Mouse (Mus musculus) MEL (cell line): ENCODE results near the gene Xpa. TPM values are rescaled to one million over a fixed set of nuclear protein-coding genes. Genes with fewer than 3 reads are reported as not detected.

Experiments
- DNase-seq: peaks from one replicate; pipeline ENCODE4 v3.0.0; 2011; ENCODE audit warnings: low read depth, low spot score
- H3K27ac ChIP-seq: 2 replicates; pipeline ENCODE4 v1.5.1; 2012; ENCODE audit warnings: low read depth, mild to moderate bottlenecking, control low read depth, low read length, moderate library complexity; ENCODE audit not compliant: control insufficient read depth
- H3K27me3 ChIP-seq, 2 experiments: fragments of 150-350 bp in 1 of 2; sonication (generic) in 1 of 2; 2 replicates each; pipeline ENCODE4 v1.6.1; 2012; ENCODE audit warnings: low read length in 2 of 2, mild to moderate bottlenecking in 2 of 2, improper control_type of control experiment in 1 of 2, moderate library complexity in 1 of 2; ENCODE audit not compliant: insufficient read depth in 2 of 2, control insufficient read depth in 1 of 2
- H3K36me3 ChIP-seq, 2 experiments: 2 replicates each; pipeline ENCODE4 v1.6.1; 2012 to 2014; ENCODE audit warnings: low read length in 2 of 2, improper control_type of control experiment in 1 of 2, inconsistent platforms in 1 of 2, mild to moderate bottlenecking in 1 of 2; ENCODE audit not compliant: insufficient read depth in 2 of 2, control insufficient read depth in 1 of 2
- H3K4me1 ChIP-seq, 2 experiments: fragments of 150-350 bp in 1 of 2; sonication (generic) in 1 of 2; 2 replicates each; pipeline ENCODE4 v1.6.1; 2012; ENCODE audit warnings: low read length in 2 of 2, improper control_type of control experiment in 1 of 2, mild to moderate bottlenecking in 1 of 2; ENCODE audit not compliant: insufficient read depth in 2 of 2, control insufficient read depth in 1 of 2
- H3K4me3 ChIP-seq, 2 experiments: fragments of 150-350 bp in 1 of 2; sonication (generic) in 1 of 2; 2 replicates each; pipeline ENCODE4 v1.5.1; 2012; ENCODE audit warnings: low read depth in 2 of 2, low read length in 2 of 2, mild to moderate bottlenecking in 2 of 2, moderate library complexity in 2 of 2, control low read depth in 1 of 2, improper control_type of control experiment in 1 of 2; ENCODE audit not compliant: control insufficient read depth in 1 of 2, insufficient read depth in 1 of 2
- H3K79me2 ChIP-seq: 2 replicates; pipeline ENCODE4 v1.6.1; 2012; ENCODE audit warnings: mild to moderate bottlenecking, low read length, moderate library complexity; ENCODE audit not compliant: control insufficient read depth, poor library complexity, insufficient read depth
- H3K9ac ChIP-seq: 2 replicates; pipeline ENCODE4 v1.6.1; 2012; ENCODE audit warnings: low read depth, mild to moderate bottlenecking, control low read depth, low read length, moderate library complexity; ENCODE audit not compliant: control insufficient read depth, poor library complexity, severe bottlenecking
- H3K9me3 ChIP-seq: fragments of 150-350 bp; sonication (generic); replicated peaks from 2 replicates; pipeline ENCODE4 v1.6.1; 2012; ENCODE audit warnings: mild to moderate bottlenecking, low read length, improper control_type of control experiment, moderate library complexity; ENCODE audit not compliant: insufficient read depth
- BHLHE40 ChIP-seq: IDR thresholded peaks from 2 replicates; pipeline ENCODE4 v1.6.1; 2012; ENCODE audit warnings: low read depth, mild to moderate bottlenecking, inconsistent platforms, low read length, improper control_type of control experiment, borderline replicate concordance
- CHD1 ChIP-seq: IDR thresholded peaks from 2 replicates; pipeline ENCODE4 v1.6.1; 2012; ENCODE audit warnings: low read depth, mild to moderate bottlenecking, inconsistent platforms, low read length, improper control_type of control experiment
- CHD2 ChIP-seq: IDR thresholded peaks from 2 replicates; pipeline ENCODE4 v1.6.1; 2011; ENCODE audit warnings: low read length, improper control_type of control experiment
- CTCF ChIP-seq, 3 experiments: IDR thresholded peaks in 2 of 3; conservative IDR thresholded peaks in 1 of 3; 2 replicates each; pipeline ENCODE4 v1.5.1; 2011 to 2012; ENCODE audit warnings: low read length in 3 of 3, low read depth in 2 of 3, mild to moderate bottlenecking in 2 of 3, improper control_type of control experiment in 1 of 3, inconsistent platforms in 1 of 3, mixed read lengths in 1 of 3, moderate library complexity in 1 of 3; ENCODE audit not compliant: control insufficient read depth in 1 of 3, insufficient read depth in 1 of 3, poor library complexity in 1 of 3, severe bottlenecking in 1 of 3
- ELF1 ChIP-seq: IDR thresholded peaks from 2 replicates; pipeline ENCODE4 v1.6.1; 2014; ENCODE audit warnings: low read depth, mild to moderate bottlenecking, inconsistent platforms, low read length, improper control_type of control experiment, moderate library complexity
- EP300 ChIP-seq, 2 experiments: IDR thresholded peaks; 2 replicates each; pipeline ENCODE4 v1.6.1; 2011; ENCODE audit warnings: improper control_type of control experiment in 2 of 2, low read length in 2 of 2, low read depth in 1 of 2, mild to moderate bottlenecking in 1 of 2
- ETS1 ChIP-seq: IDR thresholded peaks from 2 replicates; pipeline ENCODE4 v1.6.1; 2012; ENCODE audit warnings: low read depth, mild to moderate bottlenecking, inconsistent platforms, low read length, improper control_type of control experiment, moderate library complexity
- GABPA ChIP-seq: IDR thresholded peaks from 2 replicates; pipeline ENCODE4 v1.6.1; 2012; ENCODE audit warnings: low read depth, mild to moderate bottlenecking, inconsistent platforms, low read length, improper control_type of control experiment, moderate library complexity
- GATA1 ChIP-seq: IDR thresholded peaks from 2 replicates; pipeline ENCODE4 v1.6.1; 2011; ENCODE audit warnings: low read depth, low read length, improper control_type of control experiment
- HCFC1 ChIP-seq: IDR thresholded peaks from 2 replicates; pipeline ENCODE4 v1.6.1; 2012; ENCODE audit warnings: low read depth, mild to moderate bottlenecking, inconsistent platforms, low read length, improper control_type of control experiment, moderate library complexity
- KAT2A ChIP-seq: conservative IDR thresholded peaks from 2 replicates; pipeline ENCODE4 v1.6.1; 2012; ENCODE audit warnings: low read depth, low read length, improper control_type of control experiment, inconsistent platforms
- MAFK ChIP-seq: IDR thresholded peaks from 2 replicates; pipeline ENCODE4 v1.6.1; 2011; ENCODE audit warnings: low read depth, mild to moderate bottlenecking, low read length, improper control_type of control experiment, borderline replicate concordance
- MAX ChIP-seq: IDR thresholded peaks from 2 replicates; pipeline ENCODE4 v1.6.1; 2011; ENCODE audit warnings: low read length, improper control_type of control experiment
- MAZ ChIP-seq: IDR thresholded peaks from 2 replicates; pipeline ENCODE4 v1.6.1; 2012; ENCODE audit warnings: low read depth, mild to moderate bottlenecking, inconsistent platforms, low read length, improper control_type of control experiment
- MEF2A ChIP-seq: IDR thresholded peaks from 2 replicates; pipeline ENCODE4 v1.6.1; 2014; ENCODE audit warnings: low read depth, mild to moderate bottlenecking, inconsistent platforms, low read length, improper control_type of control experiment; ENCODE audit not compliant: poor library complexity, insufficient replicate concordance, severe bottlenecking; ENCODE audit errors: extremely low read depth
- MXI1 ChIP-seq: IDR thresholded peaks from 2 replicates; pipeline ENCODE4 v1.6.1; 2011; ENCODE audit warnings: mild to moderate bottlenecking, low read depth, low read length, improper control_type of control experiment
- MYB ChIP-seq: IDR thresholded peaks from 2 replicates; pipeline ENCODE4 v1.6.1; 2011; ENCODE audit warnings: mild to moderate bottlenecking, low read depth, low read length, improper control_type of control experiment
- MYC ChIP-seq: IDR thresholded peaks from 2 replicates; pipeline ENCODE4 v1.6.1; 2011; ENCODE audit warnings: low read depth, mild to moderate bottlenecking, low read length, improper control_type of control experiment, moderate library complexity
- NELFE ChIP-seq: IDR thresholded peaks from 2 replicates; pipeline ENCODE4 v1.6.1; 2011; ENCODE audit warnings: low read depth, low read length, improper control_type of control experiment
- NRF1 ChIP-seq: IDR thresholded peaks from 2 replicates; pipeline ENCODE4 v1.6.1; 2014; ENCODE audit warnings: low read depth, mild to moderate bottlenecking, inconsistent platforms, low read length, improper control_type of control experiment, moderate library complexity; ENCODE audit not compliant: poor library complexity, insufficient read depth, severe bottlenecking
- POLR2A ChIP-seq, 2 experiments: IDR thresholded peaks; 2 replicates each; pipeline ENCODE4 v1.6.1; 2011 to 2012; ENCODE audit warnings: low read length in 2 of 2, mild to moderate bottlenecking in 2 of 2, control low read depth in 1 of 2, improper control_type of control experiment in 1 of 2, low read depth in 1 of 2, moderate library complexity in 1 of 2; ENCODE audit not compliant: control insufficient read depth in 1 of 2, insufficient read depth in 1 of 2, poor library complexity in 1 of 2
- POLR2AphosphoS2 ChIP-seq: IDR thresholded peaks from 2 replicates; pipeline ENCODE4 v1.6.1; 2011; ENCODE audit warnings: low read length, improper control_type of control experiment
- POLR2AphosphoS5 ChIP-seq: IDR thresholded peaks from 2 replicates; pipeline ENCODE4 v1.6.1; 2012; ENCODE audit warnings: low read depth, borderline replicate concordance, mild to moderate bottlenecking, inconsistent platforms, low read length, moderate library complexity, mixed read lengths
- RAD21 ChIP-seq: IDR thresholded peaks from 2 replicates; pipeline ENCODE4 v1.6.1; 2011; ENCODE audit warnings: mild to moderate bottlenecking, low read depth, low read length, improper control_type of control experiment
- RCOR1 ChIP-seq: IDR thresholded peaks from 2 replicates; pipeline ENCODE4 v1.6.1; 2012; ENCODE audit warnings: low read depth, mild to moderate bottlenecking, inconsistent platforms, low read length, improper control_type of control experiment
- SIN3A ChIP-seq: IDR thresholded peaks from 2 replicates; pipeline ENCODE4 v1.6.1; 2012; ENCODE audit warnings: low read length, improper control_type of control experiment, inconsistent platforms
- TAL1 ChIP-seq: IDR thresholded peaks from 2 replicates; pipeline ENCODE4 v1.6.1; 2012; ENCODE audit warnings: mild to moderate bottlenecking, inconsistent platforms, low read length, moderate library complexity, mixed read lengths
- TBP ChIP-seq: IDR thresholded peaks from 2 replicates; pipeline ENCODE4 v1.8.0; 2011; ENCODE audit warnings: low read depth, low read length, improper control_type of control experiment
- TCF12 ChIP-seq: IDR thresholded peaks from 2 replicates; pipeline ENCODE4 v1.6.1; 2014; ENCODE audit warnings: low read depth, mild to moderate bottlenecking, inconsistent platforms, low read length, improper control_type of control experiment, moderate library complexity
- UBTF ChIP-seq: IDR thresholded peaks from 2 replicates; pipeline ENCODE4 v1.6.1; 2012; ENCODE audit warnings: low read depth, mild to moderate bottlenecking, inconsistent platforms, low read length, improper control_type of control experiment, moderate library complexity, borderline replicate concordance; ENCODE audit not compliant: insufficient read depth
- USF1 ChIP-seq: IDR thresholded peaks from 2 replicates; pipeline ENCODE4 v1.6.1; 2014; ENCODE audit warnings: low read depth, mild to moderate bottlenecking, inconsistent platforms, low read length, improper control_type of control experiment, moderate library complexity
- USF2 ChIP-seq, 2 experiments: IDR thresholded peaks; 2 replicates each; pipeline ENCODE4 v1.6.1; 2011 to 2012; ENCODE audit warnings: improper control_type of control experiment in 2 of 2, low read length in 2 of 2, borderline replicate concordance in 1 of 2, inconsistent platforms in 1 of 2, low read depth in 1 of 2, mild to moderate bottlenecking in 1 of 2; ENCODE audit not compliant: insufficient read depth in 1 of 2
- ZKSCAN1 ChIP-seq: IDR thresholded peaks from 2 replicates; pipeline ENCODE4 v1.6.1; 2012; ENCODE audit warnings: low read depth, mild to moderate bottlenecking, inconsistent platforms, low read length, improper control_type of control experiment, moderate library complexity
- ZMIZ1 ChIP-seq: IDR thresholded peaks from 2 replicates; pipeline ENCODE4 v1.6.1; 2012; ENCODE audit warnings: low read depth, mild to moderate bottlenecking, inconsistent platforms, low read length, improper control_type of control experiment, moderate library complexity
- polyA plus RNA-seq, 2 experiments: library from polyadenylated mRNA; stranded (reverse) in 1 of 2; unstranded in 1 of 2; fragments of >175 nt in 1 of 2; fragments of >200 nt in 1 of 2; gene quantifications; 2 replicates each; pipeline versions ENCODE4 v1.2.1 to v1.2.4; 2012; ENCODE audit warnings: low replicate concordance in 2 of 2, low read depth in 1 of 2; ENCODE audit not compliant: insufficient read length in 2 of 2, insufficient read depth in 1 of 2, missing spikeins in 1 of 2
- total RNA-seq: library from RNA; depleted of rRNA; stranded (reverse); fragments of 300-350 nt; gene quantifications from 2 replicates; pipeline ENCODE4 v1.2.3, GENCODE M21; 2012; rRNA removed

Gene Xpa
- total RNA-seq (11.4 and 12.7 TPM in 2 replicates), polyA plus RNA-seq (10 to 100 TPM in 1 of 2 experiments, not detected in 1; 24.0 TPM)

- Histone ChIP-seq H3K4me1 (peaks cover 0 to 11% of the 10 kb centered on the region in 2 experiments; a peak in 2 of 4 replicates), H3K4me3 (peak within 1 kb of the TSS; percentile 74 to 87), H3K9ac (peak within 1 kb of the TSS; percentile 80), H3K27me3 (no peaks in the 10 kb centered on the region), H3K79me2 (peaks cover 4% of the 10 kb centered on the region), H3K27ac (peak within 1 kb of the TSS; percentile 32; the same call in 1 of the 2 replicates), H3K36me3 (peaks cover 0 to 8% of the 10 kb centered on the region in 2 experiments; a peak in 1 of 4 replicates), H3K9me3 (no peaks in the 10 kb centered on the region)
- peak; percentile 97 for DNase-seq
- TF ChIP-seq MAZ (0 out of 2 replicates have a peak, but pooled peaks have one; percentile 37), GABPA (no peak), NELFE (peak; percentile 96), USF1 (peak; percentile 26; the same call in 1 of the 2 replicates), MAX (peak; percentile 53; the same call in 1 of the 2 replicates), RCOR1 (peak; percentile 12; the same call in 1 of the 2 replicates), HCFC1 (peak; percentile 84), USF2 (IDR thresholded peaks at IDR 0.05; ENCODE audit: borderline replicate concordance in 1 of 2, insufficient read depth in 1 of 2, low read depth in 1 of 2, low read length in 2 of 2) (no peak), MEF2A (no peak), RAD21 (no peak), MYC (0 out of 2 replicates have a peak, but pooled peaks have one; percentile 41), POLR2A (IDR thresholded peaks at IDR 0.05; ENCODE audit: control insufficient read depth in 1 of 2, insufficient read depth in 1 of 2, low read depth in 1 of 2, low read length in 2 of 2, poor library complexity in 1 of 2) (peak; percentile 60 to 90; a peak in 3 of 4 replicates), CHD1 (no peak), SIN3A (peak; percentile 85), MAFK (no peak), GATA1 (0 out of 2 replicates have a peak, but pooled peaks have one; percentile 30), UBTF (0 out of 2 replicates have a peak, but pooled peaks have one; percentile 48), MYB (no peak), ZMIZ1 (peak; percentile 87), ETS1 (no peak), TBP (peak; percentile 83), NRF1 (peak; percentile 98), CTCF (IDR thresholded peaks at IDR 0.05 in 2 of 3, conservative IDR thresholded peaks at IDR 0.05 in 1 of 3; ENCODE audit: control insufficient read depth in 1 of 3, insufficient read depth in 1 of 3, low read depth in 2 of 3, low read length in 3 of 3, poor library complexity in 1 of 3, severe bottlenecking in 1 of 3) (no peak), EP300 (IDR thresholded peaks at IDR 0.05; ENCODE audit: low read depth in 1 of 2, low read length in 2 of 2) (no peak), KAT2A (peak; percentile 47; the same call in 1 of the 2 replicates), POLR2AphosphoS5 (no peak), TCF12 (no peak; the same call in 1 of the 2 replicates), CHD2 (no peak), POLR2AphosphoS2 (peak; percentile 79), BHLHE40 (no peak), TAL1 (no peak), ZKSCAN1 (no peak), ELF1 (peak; percentile 89), MXI1 (peak; percentile 63; the same call in 1 of the 2 replicates)
These were observed at the start of gene Xpa for GRCm38 (mm10) chr4:46195781-46196487. Xpa (minus strand) TSS chr4:46196311.
